Mouse (Mus musculus): Measurements from ENCODE around the gene Reps1.
"Not testable (repeated sequence)": the region's sequence is repeated elsewhere in the genome, so short reads cannot be mapped to it uniquely, and the experiment has no call there.

The Reps1 gene

GRCm38 (mm10) chr10:18066031-18066439 is 10.4 kb downstream of the Reps1 start:
- no peak for DNase-seq

GRCm38 (mm10) chr10:18067761-18068446 is 12.2 kb downstream of the Reps1 start:
- DNase-seq = no peak

- no peak for DNase-seq
These were observed 13.2 kb downstream of the Reps1 start for GRCm38 (mm10) chr10:18068880-18069279.

GRCm38 (mm10) chr10:18069576-18069975 is 13.9 kb downstream of the Reps1 start:
- no peak for DNase-seq

GRCm38 (mm10) chr10:18070144-18070543 is 14.5 kb downstream of the Reps1 start:
- no peak for DNase-seq

GRCm38 (mm10) chr10:18070616-18071015 is 15.0 kb downstream of the Reps1 start:
- no peak for DNase-seq

GRCm38 (mm10) chr10:18072871-18073270 is 17.2 kb downstream of the Reps1 start:
- no peak for DNase-seq

GRCm38 (mm10) chr10:18074383-18075075 is 18.9 kb downstream of the Reps1 start:
- no peak for DNase-seq

- no peak for DNase-seq
These were observed 20.2 kb downstream of the Reps1 start for GRCm38 (mm10) chr10:18075845-18076244.

- DNase-seq = no peak
These were observed 25.9 kb downstream of the Reps1 start for GRCm38 (mm10) chr10:18081536-18081935.

GRCm38 (mm10) chr10:18082772-18083171 is 27.1 kb downstream of the Reps1 start:
- no peak for DNase-seq

GRCm38 (mm10) chr10:18090691-18091090 is 35.0 kb downstream of the Reps1 start:
- no peak for DNase-seq

GRCm38 (mm10) chr10:18102166-18102565 is 46.5 kb downstream of the Reps1 start:
- DNase-seq = no peak

GRCm38 (mm10) chr10:18107471-18107870 is 51.8 kb downstream of the Reps1 start:
- no peak for DNase-seq

GRCm38 (mm10) chr10:18110940-18111339 is 55.3 kb downstream of the Reps1 start:
- DNase-seq = no peak

GRCm38 (mm10) chr10:18113473-18114093 is 57.9 kb downstream of the Reps1 start:
- DNase-seq = no peak

GRCm38 (mm10) chr10:18118336-18118735 is 62.7 kb downstream of the Reps1 start:
- no peak for DNase-seq

GRCm38 (mm10) chr10:18130276-18130675 is 74.6 kb downstream of the Reps1 start:
- DNase-seq = no peak

GRCm38 (mm10) chr10:18131666-18132650 is 76.3 kb downstream of the Reps1 start:
- DNase-seq = no peak

GRCm38 (mm10) chr10:18138853-18139503 is 83.3 kb downstream of the Reps1 start:
- not testable (repeated sequence) for DNase-seq

- no peak for DNase-seq
These were observed 84.0 kb downstream of the Reps1 start for GRCm38 (mm10) chr10:18139615-18140014.

- DNase-seq = no peak
These were observed 85.7 kb downstream of the Reps1 start for GRCm38 (mm10) chr10:18141389-18141788.
